Mouse (Mus musculus) CH12.LX (cell line): ENCODE data around the gene Cep41.

ENCODE experiments used
- CTCF ChIP-seq, 2 experiments: IDR thresholded peaks in 1 of 2; conservative IDR thresholded peaks in 1 of 2; 2 replicates each; pipeline ENCODE4 v1.5.1; 2011 to 2012; ENCODE audit warnings: low read depth in 2 of 2, low read length in 2 of 2, improper control_type of control experiment in 1 of 2, inconsistent platforms in 1 of 2, mild to moderate bottlenecking in 1 of 2, moderate library complexity in 1 of 2
- E2F4 ChIP-seq: IDR thresholded peaks from 2 replicates; pipeline ENCODE4 v1.6.1; 2011; ENCODE audit warnings: low read depth, low read length, improper control_type of control experiment; ENCODE audit not compliant: insufficient replicate concordance
- EP300 ChIP-seq: IDR thresholded peaks from 2 replicates; pipeline ENCODE4 v1.6.1; 2011; ENCODE audit warnings: low read length, improper control_type of control experiment
- GABPA ChIP-seq: IDR thresholded peaks from 2 replicates; pipeline ENCODE4 v1.6.1; 2012; ENCODE audit warnings: low read depth, low read length, improper control_type of control experiment, inconsistent platforms; ENCODE audit not compliant: insufficient replicate concordance
- HCFC1 ChIP-seq: IDR thresholded peaks from 2 replicates; pipeline ENCODE4 v1.6.1; 2012; ENCODE audit warnings: low read depth, mild to moderate bottlenecking, inconsistent platforms, low read length, improper control_type of control experiment
- NELFE ChIP-seq: IDR thresholded peaks from 2 replicates; pipeline ENCODE4 v1.6.1; 2011; ENCODE audit warnings: low read depth, low read length, improper control_type of control experiment
- POLR2A ChIP-seq: IDR thresholded peaks from 2 replicates; pipeline ENCODE4 v1.6.1; 2011; ENCODE audit warnings: low read depth, mild to moderate bottlenecking, improper control_type of control experiment, low read length
- TCF12 ChIP-seq: IDR thresholded peaks from 2 replicates; pipeline ENCODE4 v1.6.1; 2014; ENCODE audit warnings: low read depth, mild to moderate bottlenecking, inconsistent platforms, low read length, improper control_type of control experiment

DNA sequence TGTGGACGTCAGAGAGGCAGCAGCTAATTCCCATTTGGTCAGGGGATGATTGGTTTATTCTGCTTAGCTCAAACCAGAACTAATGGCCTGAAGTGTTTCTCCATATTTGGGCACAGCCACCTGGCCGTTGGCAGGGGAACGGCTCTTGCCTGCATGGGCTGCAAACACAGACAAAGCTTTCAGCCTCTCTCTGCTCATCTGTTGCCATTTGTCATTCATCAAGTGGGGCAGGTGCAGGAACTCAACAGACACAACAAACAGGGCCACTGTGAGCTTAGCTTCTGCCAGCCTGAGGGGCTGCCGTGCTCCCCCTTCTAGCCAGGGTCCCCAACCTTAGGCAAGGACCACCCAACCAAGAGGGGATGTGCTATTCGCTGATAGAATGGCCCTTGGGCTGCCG, 65.4 kb downstream of the Cep41 start:
- TF ChIP-seq CTCF (conservative IDR thresholded peaks at IDR 0.05 in 1 of 2, IDR thresholded peaks at IDR 0.05 in 1 of 2; ENCODE audit: low read depth in 2 of 2, low read length in 2 of 2) = no peak
- no peak for TF ChIP-seq EP300
- TF ChIP-seq TCF12 = no peak
- no peak for TF ChIP-seq POLR2A
- no peak for TF ChIP-seq NELFE
- no peak for TF ChIP-seq GABPA
- TF ChIP-seq E2F4 = no peak
- no peak for TF ChIP-seq HCFC1
